9 mouse cellular contexts compared by ENCODE assay signal in genomic region chr16:92415038-92415437, GRCm38 (mm10). TPM values are rescaled to one million over a fixed set of nuclear protein-coding genes. Genes with fewer than 3 reads are reported as not detected.
"Had no signal": no experiment of that assay in that cellular context is flagged by ENCODE, and none has a peak within 500 bp of the region (broad histone marks: within the 10 kb centered on the region; RNA-seq: fewer than 3 reads in every experiment).

No protein-coding gene starts in this region.

RNA-seq across cellular contexts. Expression of gene Kcne1, which starts 55.8 kb away (rescaled TPM):
- total RNA-seq: layer of hippocampus, adult 2 months; layer of hippocampus, postnatal 10 days; left cerebral cortex, postnatal 36 days had no signal
- polyA plus RNA-seq: limb, embryonic 12.5 days; liver, embryonic 14.5 days; lung, adult 2 months; midbrain, embryonic 13.5 days; midbrain, postnatal 0 days; spleen, adult 2 months had no signal
